Mouse (Mus musculus) gastrocnemius, postnatal 36 days (tissue): ENCODE measurements around the gene Gm4869. TPM values are rescaled to one million over a fixed set of nuclear protein-coding genes. Genes with fewer than 3 reads are reported as not detected.
"Not testable (repeated sequence)": the region's sequence is repeated elsewhere in the genome, so short reads cannot be mapped to it uniquely, and the experiment has no call there.

Experiments
- DNase-seq, 2 experiments: peaks; one replicate each; pipeline ENCODE4 v3.0.0; 2022
- intact Hi-C: fragments of 180-260 bp; cut with DNase I; formaldehyde crosslinking; loops from one replicate; pipeline ENCODE4 v1.15.1; 2025
- long read RNA-seq, 2 experiments: library from polyadenylated mRNA; stranded (forward); transcript quantifications; one replicate each; pipeline ENCODE4 v2.0.0; 2021
- total RNA-seq, 2 experiments: library from RNA; stranded (reverse); gene quantifications; 2 replicates each; pipeline ENCODE4 v1.2.3; 2021

Gm4869 gene
- not detected for total RNA-seq
- long read RNA-seq, experiment 1 = 0 reads
- long read RNA-seq, experiment 2, partial matches to known transcripts = 0 of 1 reads
- long read RNA-seq, experiment 2, other reads (novel, unspliced or antisense) = 1 of 1 reads

- DNase-seq = no peak
- intact Hi-C loops = loop anchor here (5.0 kb wide), 1 partner anchor 1173 kb away; no protein-coding TSS in a partner anchor
Measured at GRCm38 (mm10) chr5:140445345-140445744, at the start of gene Gm4869. Gene Gm4869 (plus strand): TSS chr5:140445645.

- intact Hi-C loops = no loop called here
- DNase-seq = no peak
Measured at GRCm38 (mm10) chr5:140396166-140396940, 49.1 kb upstream of the Gm4869 start.

GRCm38 (mm10) chr5:140402640-140403270 lies 42.7 kb upstream of the Gm4869 start:
- DNase-seq = no peak
- intact Hi-C loops = loop anchor here (10.0 kb wide), 1 partner anchor 208 kb away; no protein-coding TSS in a partner anchor

GRCm38 (mm10) chr5:140405126-140405525 lies 40.3 kb upstream of the Gm4869 start:
- intact Hi-C loops = loop anchor here (10.0 kb wide), 1 partner anchor 210 kb away; no protein-coding TSS in a partner anchor
- DNase-seq = no peak

- no peak for DNase-seq
Measured at GRCm38 (mm10) chr5:140406666-140407065, 38.8 kb upstream of the Gm4869 start.

GRCm38 (mm10) chr5:140408801-140409200 lies 36.6 kb upstream of the Gm4869 start:
- no peak for DNase-seq
- intact Hi-C loops = loop anchor here (10.0 kb wide), 1 partner anchor 214 kb away; no protein-coding TSS in a partner anchor

More at GRCm38 (mm10) chr5:140406666-140407065, 38.8 kb upstream of the Gm4869 start:
- intact Hi-C loops = loop anchor here (10.0 kb wide), 1 partner anchor 212 kb away; no protein-coding TSS in a partner anchor

- intact Hi-C loops = loop anchor here (5.0 to 10.0 kb wide), 2 partner anchors 74 to 577 kb away; no protein-coding TSS in a partner anchor
- peak; percentile 22 to 50 for DNase-seq
Measured at GRCm38 (mm10) chr5:140411339-140411738, 34.1 kb upstream of the Gm4869 start.

- intact Hi-C loops = loop anchor here (5.0 to 10.0 kb wide), 3 partner anchors 77 to 580 kb away; partner anchors contain the start of gene Chst12
- no peak for DNase-seq
Measured at GRCm38 (mm10) chr5:140414647-140415046, 30.8 kb upstream of the Gm4869 start.

GRCm38 (mm10) chr5:140418106-140418488 lies 27.3 kb upstream of the Gm4869 start:
- intact Hi-C loops = loop anchor here (5.0 to 10.0 kb wide), 2 partner anchors 89 to 583 kb away; partner anchors contain the start of gene Chst12
- DNase-seq = no peak

- peak; percentile 79 to 83 for DNase-seq
- intact Hi-C loops = loop anchor here (5.0 to 10.0 kb wide), 2 partner anchors 89 to 584 kb away; partner anchors contain the start of gene Chst12
Measured at GRCm38 (mm10) chr5:140418489-140419441, 26.7 kb upstream of the Gm4869 start, which contains the start of gene Eif3b. Gene Eif3b (plus strand): TSS chr5:140419328.

- intact Hi-C loops = loop anchor here (5.0 to 10.0 kb wide), 2 partner anchors 88 to 585 kb away; partner anchors contain the start of gene Chst12
- no peak for DNase-seq
Measured at GRCm38 (mm10) chr5:140419442-140420080, 25.9 kb upstream of the Gm4869 start.

- DNase-seq = no peak
- intact Hi-C loops = no loop called here
Measured at GRCm38 (mm10) chr5:140420616-140421015, 24.8 kb upstream of the Gm4869 start.

- intact Hi-C loops = no loop called here
Measured at GRCm38 (mm10) chr5:140425016-140425783, 20.2 kb upstream of the Gm4869 start.

GRCm38 (mm10) chr5:140439117-140439516 lies 6.3 kb upstream of the Gm4869 start:
- DNase-seq, intact Hi-C loops: not testable (repeated sequence)

More at GRCm38 (mm10) chr5:140425016-140425783, 20.2 kb upstream of the Gm4869 start:
- no peak for DNase-seq

- DNase-seq = no peak
- intact Hi-C loops = loop anchor here (5.0 kb wide), 1 partner anchor 96 kb away; no protein-coding TSS in a partner anchor
Measured at GRCm38 (mm10) chr5:140441406-140441805, 4.0 kb upstream of the Gm4869 start.

- DNase-seq = no peak
- intact Hi-C loops = loop anchor here (5.0 kb wide), 1 partner anchor 93 kb away; no protein-coding TSS in a partner anchor
Measured at GRCm38 (mm10) chr5:140444012-140444411, 1.4 kb upstream of the Gm4869 start.

GRCm38 (mm10) chr5:140446054-140446453 lies 609 bp downstream of the Gm4869 start:
- DNase-seq = no peak
- intact Hi-C loops = loop anchor here (5.0 kb wide), 1 partner anchor 1174 kb away; no protein-coding TSS in a partner anchor

- no peak for DNase-seq
- intact Hi-C loops = no loop called here
Measured at GRCm38 (mm10) chr5:140454488-140454887, 9.0 kb downstream of the Gm4869 start.
